Mouse (Mus musculus) embryonic stem cell, embryonic (primary cell): ENCODE measurements around the gene Tomt.

Experiments
- CTCF ChIA-PET, 4 experiments: fragments of 300-600 bp in 2 of 4; fragments of 350-600 bp in 2 of 4; sonication (Branson Sonifier 250); formaldehyde crosslinking; loops; one replicate each; lab custom pipeline; 2022; ENCODE audit warnings: inconsistent platforms in 2 of 4; lab: Charles Lee
- POLR2A ChIA-PET, 4 experiments: fragments of 300-600 bp in 2 of 4; fragments of 350-600 bp in 2 of 4; sonication (Branson Sonifier 250); formaldehyde crosslinking; loops; one replicate each; lab custom pipeline; 2022; ENCODE audit warnings: antibody characterized with exemption in 4 of 4, inconsistent platforms in 1 of 4; lab: Charles Lee

Gene Tomt

GRCm38 (mm10) chr7:101852846-101853245, 53.3 kb downstream of the Tomt start:
- CTCF ChIA-PET = interaction anchor here in 1 of 4 experiments (1.5 kb wide), 1 partner anchor 30 kb away, joined by 5 read pairs; no protein-coding TSS in a partner anchor
- POLR2A ChIA-PET = interaction anchor here in 2 of 4 experiments (0.9 to 2.5 kb wide), 9 partner anchors 9 to 129 kb away, joined by 3 to 9 read pairs (median 4); partner anchors contain the start of gene Inppl1 (in 2 of the 2)

DNA sequence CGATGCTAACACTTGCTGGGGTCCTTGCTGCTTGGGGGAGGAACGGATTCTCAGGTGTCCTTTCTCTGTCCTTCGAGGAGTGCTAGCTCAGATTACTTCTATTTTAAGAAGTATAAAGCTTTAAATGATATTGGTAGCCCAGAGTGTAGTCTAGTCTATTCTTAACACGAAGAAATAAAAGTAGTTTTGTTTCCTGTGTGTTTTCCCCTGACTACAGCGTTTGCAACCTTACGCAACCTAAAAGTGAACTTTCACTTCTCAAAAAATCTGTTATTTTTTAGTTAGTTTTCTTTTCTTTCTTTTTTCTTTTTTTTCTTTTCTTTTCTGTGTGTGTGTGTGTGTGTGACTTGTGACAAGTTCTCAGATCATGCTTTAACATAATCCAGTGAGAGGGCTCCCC, 54.5 kb downstream of the Tomt start:
- ChIA-PET CTCF (interaction anchor here (0.7 to 1.9 kb wide), 10 partner anchors 8 to 188 kb away, joined by 3 to 12 read pairs (median 5); partner anchors contain the start of genes Inppl1 (in 2 of the 4) and Clpb (in 1 of the 4)), POLR2A (interaction anchor here in 3 of 4 experiments (0.6 to 3.1 kb wide), 10 partner anchors 10 to 150 kb away, joined by 3 to 11 read pairs (median 6); partner anchors contain the start of gene Inppl1 (in 1 of the 3))
